Mouse (Mus musculus): ENCODE data around the gene Prkar2b.

GRCm38 (mm10) chr12:31998706-31999105 is 62.4 kb downstream of the Prkar2b start:
- TF ChIP-seq TAL1 (IDR thresholded peaks at IDR 0.05; ENCODE audit: low read length) (no peak), GATA1 (IDR thresholded peaks at IDR 0.05; ENCODE audit: low read length) (no peak)

Data from erythroblast, embryonic 14.5 days (primary cell).